Mouse (Mus musculus): ENCODE data around the gene Cchcr1.

Gene Cchcr1

DNA sequence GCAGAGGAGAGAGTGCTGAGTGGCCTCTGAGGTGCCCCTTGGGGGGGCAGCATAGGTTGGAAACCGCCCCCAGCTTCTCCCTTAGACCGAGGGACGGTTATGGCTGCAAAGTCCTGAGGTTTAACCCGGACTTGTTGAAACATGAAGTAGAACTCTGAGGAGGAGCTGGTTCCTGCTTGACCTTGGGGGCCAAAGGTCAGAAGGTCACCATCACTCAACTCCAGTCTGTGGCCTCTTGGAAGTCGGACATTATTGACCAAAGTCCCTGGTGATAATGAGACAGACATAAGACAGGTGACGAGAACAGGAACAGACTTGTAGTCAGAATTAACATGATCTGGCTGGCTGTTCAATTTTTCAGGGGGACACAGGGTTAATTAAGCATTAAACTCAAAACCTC lies 2.1 kb upstream of the Cchcr1 start:
- DNase-seq (ENCODE audit: low spot score in 2 of 2) = no peak

GRCm38 (mm10) chr17:35515911-35516640 lies 824 bp upstream of the Cchcr1 start:
- no peak for DNase-seq (ENCODE audit: low spot score in 2 of 2)

GRCm38 (mm10) chr17:35517526-35517925 lies 626 bp downstream of the Cchcr1 start:
- no peak for DNase-seq (ENCODE audit: low spot score in 2 of 2)

DNA sequence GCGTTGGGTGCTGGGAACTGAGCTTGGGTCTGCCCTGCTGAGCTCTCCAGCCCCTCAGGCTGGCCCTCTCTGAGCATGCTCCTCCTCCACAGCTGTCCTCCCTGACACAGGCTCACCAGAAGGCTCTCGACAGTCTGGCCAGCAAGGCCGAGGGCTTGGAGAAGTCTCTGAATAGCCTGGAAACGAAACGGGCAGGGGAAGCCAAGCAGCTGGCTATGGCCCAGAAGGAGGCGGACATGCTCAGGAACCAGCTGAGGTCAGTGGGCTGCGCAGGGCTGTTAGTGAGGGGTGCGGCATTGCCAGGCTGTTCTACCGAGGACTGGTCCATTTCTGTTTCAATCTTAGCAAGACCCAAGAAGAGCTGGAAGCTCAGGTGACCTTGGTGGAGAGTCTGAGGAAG lies 7.5 kb downstream of the Cchcr1 start:
- no peak for DNase-seq (ENCODE audit: low spot score in 2 of 2)

GRCm38 (mm10) chr17:35526644-35527043 lies 9.7 kb downstream of the Cchcr1 start:
- no peak for DNase-seq (ENCODE audit: low spot score in 2 of 2)

GRCm38 (mm10) chr17:35532360-35532759 lies 15.5 kb downstream of the Cchcr1 start:
- no peak for DNase-seq (ENCODE audit: low spot score in 2 of 2)

DNA sequence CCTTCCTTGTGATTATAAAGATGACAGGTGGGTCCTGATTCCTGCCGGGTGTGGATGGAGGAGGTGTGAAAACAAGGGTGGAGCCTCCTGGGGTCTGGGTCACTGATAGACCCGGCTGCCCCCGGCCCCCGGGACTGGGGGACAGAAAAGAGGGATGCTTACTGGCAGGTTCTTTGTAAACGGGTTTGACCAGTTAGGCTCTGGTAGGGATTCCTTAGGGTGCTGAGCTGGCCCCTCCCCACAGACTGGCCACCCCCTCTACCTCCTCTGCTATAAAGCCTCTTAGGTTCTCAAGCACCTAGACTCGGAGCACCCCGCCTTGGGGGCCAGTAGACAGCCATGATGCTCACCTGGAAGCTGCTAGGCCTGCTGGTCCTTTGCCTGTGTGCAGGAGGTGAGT lies 16.0 kb downstream of the Cchcr1 start, which contains the start of gene Psors1c2:
Psors1c2 (plus strand) TSS at position 301 of the 400 bp plus-strand sequence.
- no peak for DNase-seq (ENCODE audit: low spot score in 2 of 2)

DNA sequence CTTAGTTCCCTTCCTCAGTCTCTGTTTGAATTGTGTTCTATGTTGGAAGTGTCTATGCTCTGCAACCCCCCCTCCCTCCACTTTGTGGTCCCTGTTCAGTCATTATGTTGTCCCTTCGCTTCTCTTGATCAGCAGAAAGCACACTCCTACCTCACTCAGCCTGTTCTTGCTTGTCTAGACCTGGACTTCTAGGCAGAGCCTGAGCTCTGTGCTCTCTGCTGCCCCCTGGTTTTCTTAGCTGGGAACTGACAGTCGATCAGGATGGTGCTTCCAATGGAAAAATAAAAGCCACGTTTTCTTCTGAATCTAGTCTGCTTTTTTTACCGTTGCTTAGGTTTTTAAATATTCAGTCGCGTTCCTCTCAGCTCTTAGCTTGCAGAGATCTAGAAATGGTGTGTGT lies 17.4 kb downstream of the Cchcr1 start:
- peak; percentile 57 to 67 for DNase-seq (ENCODE audit: low spot score in 2 of 2)

- no peak for DNase-seq (ENCODE audit: low spot score in 2 of 2)
Measured at GRCm38 (mm10) chr17:35537421-35537820, 20.5 kb downstream of the Cchcr1 start.

DNA sequence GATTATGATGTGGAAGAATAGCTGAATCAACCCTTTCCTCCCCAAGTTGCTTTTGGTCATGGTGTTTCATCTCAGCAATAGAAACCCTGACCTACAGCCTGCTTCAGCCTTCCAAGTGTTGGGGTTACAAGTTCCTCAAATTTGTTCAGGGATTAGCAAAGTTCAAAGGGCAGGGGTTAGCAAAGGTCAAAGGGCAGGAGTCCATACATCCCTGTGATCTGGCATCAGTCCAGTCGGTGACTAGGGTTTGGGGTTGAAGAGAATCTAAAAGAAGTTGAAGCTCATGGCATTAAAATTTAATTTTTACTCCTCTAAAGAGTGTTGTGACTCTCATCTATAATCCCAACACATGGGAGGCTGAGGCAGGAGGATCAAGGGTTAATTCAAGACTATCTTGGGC lies 21.6 kb downstream of the Cchcr1 start:
- no peak for DNase-seq (ENCODE audit: low spot score in 2 of 2)

DNA sequence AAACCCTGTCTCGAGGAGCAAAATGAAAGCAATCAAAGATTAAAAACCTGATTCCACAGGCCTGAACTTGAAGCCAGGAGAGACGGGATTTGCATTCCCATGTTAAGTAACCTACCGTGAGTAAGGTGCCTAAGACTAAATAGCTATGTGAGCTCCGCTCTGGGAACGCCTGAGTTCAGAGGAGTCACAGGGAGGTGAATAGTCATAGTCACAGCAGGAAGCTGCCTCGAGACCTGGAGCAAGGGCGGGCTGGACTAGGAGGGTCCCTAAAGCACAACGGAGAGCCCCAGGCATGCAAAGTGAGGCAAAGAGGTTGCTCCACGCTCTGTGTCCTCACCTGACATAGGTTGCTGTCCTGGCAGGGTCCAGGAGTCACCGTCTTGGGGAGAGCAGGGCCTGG lies 22.6 kb downstream of the Cchcr1 start:
- DNase-seq (ENCODE audit: low spot score in 2 of 2) = no peak

GRCm38 (mm10) chr17:35542761-35543411 lies 26.0 kb downstream of the Cchcr1 start:
- DNase-seq (ENCODE audit: low spot score in 2 of 2) = no peak

- no peak for DNase-seq (ENCODE audit: low spot score in 2 of 2)
Measured at GRCm38 (mm10) chr17:35543412-35543861, 26.5 kb downstream of the Cchcr1 start.

GRCm38 (mm10) chr17:35544001-35544400 lies 27.1 kb downstream of the Cchcr1 start:
- peak in 1 of 2 experiments; percentile 23 for DNase-seq (ENCODE audit: low spot score in 2 of 2)

DNA sequence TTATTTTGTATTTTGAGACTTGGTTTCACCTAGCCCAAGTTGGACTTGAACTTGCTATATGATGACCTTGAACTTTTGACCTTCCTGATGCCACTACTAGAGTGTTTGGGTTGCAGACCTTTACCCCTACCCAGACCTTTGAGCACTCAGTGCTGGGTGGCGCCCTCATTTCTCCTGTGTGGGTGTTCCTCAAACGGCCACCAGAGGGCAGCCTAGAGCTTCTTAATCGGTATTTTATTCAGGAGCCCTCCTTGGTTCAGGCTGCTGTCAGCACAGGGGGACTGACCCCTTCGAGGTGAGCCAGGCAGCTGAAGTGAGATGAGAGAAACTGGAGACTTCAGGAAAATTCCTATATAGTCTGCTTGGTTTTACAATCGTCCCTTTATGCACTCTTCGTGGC lies 27.8 kb downstream of the Cchcr1 start:
- peak; percentile 37 to 49 for DNase-seq (ENCODE audit: low spot score in 2 of 2)

- DNase-seq (ENCODE audit: low spot score in 2 of 2) = no peak
Measured at GRCm38 (mm10) chr17:35547465-35547864, 30.6 kb downstream of the Cchcr1 start.

DNA sequence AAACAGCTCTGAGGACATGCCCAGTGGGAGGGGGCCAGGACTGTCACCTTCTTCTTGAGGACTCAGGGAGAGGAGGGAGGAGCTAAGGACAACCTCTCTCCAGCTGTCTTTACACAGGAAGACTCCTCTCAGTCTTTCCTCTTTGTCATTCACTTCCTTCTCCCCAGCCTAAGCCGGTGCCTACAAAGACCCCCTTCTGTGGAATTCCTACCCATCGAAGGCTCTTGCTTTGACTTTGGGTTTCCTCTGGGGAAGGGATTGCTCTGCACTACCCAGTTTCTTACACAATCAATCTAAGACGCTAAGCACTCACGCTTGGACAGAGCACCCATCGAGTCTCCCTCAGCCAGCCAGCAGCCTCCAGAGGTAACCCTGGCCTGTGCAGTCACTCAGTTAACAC lies 31.7 kb downstream of the Cchcr1 start:
- no peak for DNase-seq (ENCODE audit: low spot score in 2 of 2)

- no peak for DNase-seq (ENCODE audit: low spot score in 2 of 2)
Measured at GRCm38 (mm10) chr17:35549437-35550142, 32.7 kb downstream of the Cchcr1 start.

GRCm38 (mm10) chr17:35550143-35550494 lies 33.2 kb downstream of the Cchcr1 start:
- no peak for DNase-seq (ENCODE audit: low spot score in 2 of 2)

- DNase-seq (ENCODE audit: low spot score in 2 of 2) = no peak
Measured at GRCm38 (mm10) chr17:35550871-35551270, 34.0 kb downstream of the Cchcr1 start.

GRCm38 (mm10) chr17:35551881-35552414 lies 35.0 kb downstream of the Cchcr1 start, which contains the start of gene Cdsn:
Cdsn (plus strand) TSS chr17:35552128.
- no peak for DNase-seq (ENCODE audit: low spot score in 2 of 2)

GRCm38 (mm10) chr17:35554321-35554720 lies 37.4 kb downstream of the Cchcr1 start:
- no peak for DNase-seq (ENCODE audit: low spot score in 2 of 2)

All from natural killer cell, adult 2 months (primary cell).